Mouse (Mus musculus) brain, embryonic 18.5 days (tissue): ENCODE measurements around the gene Gata3.

ENCODE experiments used
- DNase-seq: peaks from one replicate; pipeline ENCODE4 v3.0.0-alpha.2; 2012; ENCODE audit warnings: low read depth, low spot score

Gene Gata3

DNA sequence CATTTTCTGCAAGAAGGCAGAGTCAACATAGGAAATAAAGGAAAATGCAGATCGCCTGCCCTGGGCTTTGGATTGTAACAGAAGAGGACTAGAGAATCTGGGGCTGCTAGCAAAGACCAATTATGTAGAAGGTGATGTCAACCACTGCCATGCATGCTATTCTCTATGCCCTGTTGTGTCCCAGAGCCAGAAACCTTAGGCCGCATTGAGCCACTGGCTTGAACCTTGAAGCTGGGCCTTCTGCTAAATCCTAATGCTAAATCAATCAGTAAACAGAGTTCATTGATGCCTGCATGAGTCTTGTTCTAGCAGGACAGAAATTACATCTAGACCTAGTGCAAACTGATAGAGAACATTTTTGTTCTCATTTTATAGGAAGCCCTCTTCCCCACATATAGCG, 3.8 kb downstream of the Gata3 start:
- DNase-seq, result no peak

DNA sequence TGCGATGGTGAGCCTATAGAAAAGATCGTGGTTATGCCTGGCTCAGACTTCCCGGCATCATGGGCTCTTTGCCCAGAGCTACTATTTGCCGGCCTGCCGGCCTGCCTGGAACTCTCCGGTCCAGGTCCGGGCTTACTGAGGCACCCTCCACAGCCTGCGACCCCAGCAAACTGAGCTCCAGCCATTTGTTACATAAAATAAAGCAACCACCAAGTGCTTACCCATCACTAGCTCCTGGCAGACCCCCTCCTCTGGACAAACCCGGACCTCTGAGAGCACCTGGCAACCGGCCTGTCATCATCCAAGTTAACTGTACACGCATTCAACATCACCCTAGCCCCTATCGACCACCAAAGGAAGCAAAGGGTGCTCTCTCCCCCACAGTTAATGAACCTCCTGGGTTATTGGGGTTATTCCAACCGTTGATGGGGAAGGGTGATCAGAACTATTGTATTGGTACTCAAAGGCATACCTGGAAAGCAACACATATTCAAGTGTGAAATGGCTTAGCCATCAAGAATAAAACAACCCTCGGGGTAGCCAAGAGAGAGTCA, 4.5 kb downstream of the Gata3 start:
- DNase-seq, result no peak

DNA sequence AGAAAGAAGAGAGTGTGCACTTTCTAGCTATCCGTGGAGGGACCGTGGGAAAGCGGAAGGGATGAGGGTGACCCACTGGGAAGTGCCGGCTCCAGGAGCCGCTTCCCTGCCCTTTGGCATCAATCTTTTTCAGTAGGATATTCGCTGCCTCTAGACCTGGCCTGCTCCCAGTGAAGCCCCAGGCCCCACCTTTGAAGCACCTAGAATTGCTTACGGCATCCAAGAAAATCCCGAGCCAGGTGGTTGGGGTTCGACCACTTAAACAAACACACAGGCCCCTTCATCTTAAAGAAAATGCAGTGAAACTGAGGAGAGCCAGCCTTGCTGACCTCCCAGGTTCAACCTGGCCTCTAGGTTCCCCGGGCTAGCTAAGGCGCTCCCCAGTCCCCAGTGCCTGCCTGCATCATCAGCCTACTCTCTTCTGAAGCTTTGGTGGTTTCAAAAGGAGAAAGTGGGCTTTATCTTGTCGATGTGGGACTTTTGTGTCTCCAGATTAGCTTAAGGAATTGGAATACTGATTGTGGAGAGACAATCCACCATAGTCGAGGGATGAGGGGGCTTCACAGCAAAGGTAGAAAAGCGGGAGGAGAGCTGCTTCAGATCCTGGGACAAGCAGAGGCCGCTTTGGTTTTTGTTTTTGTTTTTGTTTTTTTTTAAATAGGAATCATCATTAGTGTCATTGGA, 5.2 kb downstream of the Gata3 start:
- DNase-seq, result no peak

DNA sequence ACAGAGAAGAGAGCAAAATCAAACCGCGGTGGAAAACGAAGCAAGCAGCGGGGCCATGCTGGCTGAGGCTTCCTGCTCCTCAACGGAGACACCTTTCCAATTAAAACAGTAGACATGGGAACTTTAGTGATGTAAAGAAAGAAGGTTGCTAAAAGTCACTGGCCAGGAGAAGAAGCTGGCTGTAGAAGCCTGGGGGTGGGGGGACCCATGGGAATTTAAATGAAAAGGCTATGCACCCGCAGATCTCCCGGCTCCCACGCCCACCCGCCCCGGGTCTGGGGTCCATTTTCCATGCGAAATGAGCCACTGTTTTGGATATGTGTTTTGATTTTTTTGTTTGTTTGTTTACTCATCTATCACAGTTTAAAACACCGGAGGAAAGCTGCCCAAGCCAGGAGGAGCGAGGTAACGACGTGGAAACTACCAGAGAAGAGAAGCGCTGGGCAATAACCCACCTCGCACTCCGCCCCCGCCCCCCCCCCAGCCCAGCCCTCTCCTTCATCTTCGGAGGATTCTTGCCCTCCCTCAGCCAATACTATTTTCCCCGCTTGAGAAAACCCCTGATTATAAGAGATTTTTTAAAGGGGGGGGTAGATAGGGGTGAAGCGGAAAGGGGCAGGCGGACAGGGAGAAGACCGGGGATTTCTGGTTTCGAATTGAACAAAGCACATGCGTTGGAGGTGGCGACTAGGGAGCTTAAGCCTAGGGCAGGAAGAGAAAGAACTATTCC, 5.9 kb downstream of the Gata3 start:
- no peak for DNase-seq

DNA sequence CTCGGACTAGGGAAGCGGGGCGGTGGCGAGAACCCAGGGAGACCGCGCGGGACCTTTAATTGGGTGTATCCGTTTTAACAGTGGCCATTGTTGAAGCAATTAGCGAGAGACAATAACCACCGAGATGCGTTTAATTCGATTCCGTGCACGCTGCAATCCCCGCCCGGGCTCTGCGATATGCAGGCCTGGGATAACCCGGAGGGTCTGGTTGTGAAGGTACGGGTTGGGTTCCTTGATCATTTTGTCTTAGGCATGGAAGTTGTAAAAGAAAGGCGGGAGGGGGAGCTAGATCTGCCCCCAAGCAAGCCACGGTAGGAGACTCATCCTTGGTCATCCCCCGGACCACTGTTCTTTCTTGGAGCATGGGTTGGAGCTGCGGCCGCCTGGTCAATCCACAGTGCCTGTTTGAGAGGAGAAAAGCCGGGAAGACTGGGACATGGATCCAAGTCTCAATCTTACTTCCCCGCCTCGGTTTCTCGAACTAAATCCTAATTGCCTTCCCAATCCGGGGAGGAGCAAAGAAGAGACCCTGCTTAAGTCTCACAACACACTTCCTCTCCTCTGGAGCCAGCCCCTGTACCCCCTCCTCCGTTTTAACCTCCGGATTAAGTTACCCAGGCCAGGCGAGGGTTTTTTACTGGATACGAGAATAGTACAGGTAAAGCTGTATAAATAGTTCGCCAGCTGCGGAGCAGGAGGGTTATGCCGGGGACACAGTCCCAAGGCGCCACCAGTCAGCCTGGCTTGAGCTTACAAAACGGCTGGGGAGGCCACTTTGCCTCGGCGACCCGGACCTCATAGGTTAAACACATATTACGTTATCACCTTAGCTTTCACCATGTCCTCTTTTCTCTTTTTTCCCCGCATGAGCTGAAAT, 6.7 kb downstream of the Gata3 start:
- DNase-seq, result no peak

DNA sequence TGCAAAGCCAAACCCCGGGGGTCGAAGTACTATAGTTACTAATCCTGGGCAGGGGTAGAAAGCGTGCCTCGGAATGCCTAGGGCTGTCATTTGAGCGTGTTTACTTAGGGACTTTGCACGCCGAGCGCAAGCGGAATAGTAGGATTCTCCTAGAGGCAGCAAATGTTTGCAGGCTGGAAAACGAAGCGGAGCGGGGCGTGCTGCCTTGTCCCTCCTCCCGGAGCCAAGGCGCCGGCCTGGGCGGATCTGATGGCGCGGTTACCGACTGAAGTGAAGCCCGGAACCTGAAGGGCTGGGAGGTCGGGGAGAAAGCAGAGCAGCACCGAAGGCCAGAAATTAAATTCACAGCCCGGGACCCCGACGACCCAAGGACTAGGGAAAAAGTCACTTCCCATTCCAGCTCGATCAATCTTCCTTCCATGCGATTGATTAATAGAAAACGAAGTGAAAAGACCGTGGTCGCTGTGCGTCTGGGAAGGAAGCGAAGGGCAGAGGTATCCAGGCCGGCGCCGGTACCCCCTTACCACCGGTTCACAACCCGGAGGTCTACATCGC, 7.4 kb downstream of the Gata3 start:
- no peak for DNase-seq

DNA sequence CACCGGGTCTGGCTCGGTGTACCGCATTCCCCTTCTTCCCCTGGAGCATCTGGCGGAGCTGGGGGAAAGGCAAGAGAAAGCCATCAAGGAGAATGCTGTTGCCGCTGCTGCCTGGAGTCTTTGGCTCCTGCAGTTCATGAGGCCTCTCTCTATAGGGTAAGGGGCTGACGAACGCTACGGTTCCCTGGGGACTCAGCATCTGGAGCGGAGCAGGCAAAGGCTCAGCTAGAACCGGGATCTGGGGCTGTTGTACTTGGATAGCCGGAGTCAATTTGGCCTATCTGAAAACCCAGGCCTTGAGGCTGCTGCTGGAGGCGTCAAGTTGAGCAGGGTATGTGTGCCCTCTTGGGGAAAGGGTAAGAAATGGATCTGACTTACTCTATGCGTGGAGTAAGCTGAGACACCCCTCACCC, 8.2 kb downstream of the Gata3 start:
- DNase-seq, result no peak

DNA sequence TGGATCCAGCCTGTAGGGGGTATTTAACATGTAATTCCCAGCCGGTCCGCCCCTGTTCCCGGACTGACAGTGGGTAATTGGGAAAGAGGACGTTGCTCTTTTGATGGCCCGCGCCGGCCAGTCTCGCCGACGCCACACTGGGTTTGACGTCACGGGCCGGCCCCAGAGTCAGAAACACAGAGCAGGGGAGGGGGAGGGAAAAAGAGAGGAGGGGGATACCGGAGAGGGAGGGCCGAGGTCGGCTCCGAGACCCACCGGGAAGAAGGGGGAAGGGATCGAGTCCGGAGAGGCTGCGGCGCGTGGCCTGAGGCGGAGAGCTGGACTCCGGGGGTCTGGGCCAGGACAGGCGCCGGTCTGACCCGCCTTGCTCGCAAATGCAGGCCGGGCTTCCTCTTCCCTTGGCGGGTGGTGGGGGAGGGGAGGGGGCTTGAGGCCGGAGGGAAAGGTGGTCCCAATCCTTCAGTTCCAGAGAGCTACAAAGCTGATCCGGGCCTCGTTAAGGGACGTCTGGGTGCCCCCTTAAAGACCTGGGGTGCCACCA, 8.7 kb downstream of the Gata3 start, which contains the start of gene 4930412O13Rik:
Gene 4930412O13Rik, plus strand, starts transcription at position 202 of the 541 bp plus-strand sequence.
- no peak for DNase-seq

DNA sequence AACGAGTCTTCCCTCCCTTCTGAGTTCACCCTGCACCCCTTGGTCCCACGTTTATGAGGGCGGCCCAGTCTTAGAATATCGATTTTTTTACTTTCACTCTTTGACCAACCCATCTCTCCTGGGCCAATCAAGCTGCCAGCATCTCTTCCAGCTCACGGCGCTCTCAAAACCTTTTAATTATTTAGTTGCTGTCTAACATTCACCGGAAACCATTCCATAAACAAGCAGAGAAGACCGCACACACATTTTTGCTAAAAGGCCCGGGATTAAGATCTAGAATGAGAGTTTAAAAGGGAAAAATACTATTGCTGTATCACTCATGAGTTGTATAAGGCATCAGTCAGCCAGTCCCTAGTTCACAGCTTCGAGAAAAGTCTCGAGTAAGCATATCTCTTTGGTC, 9.6 kb downstream of the Gata3 start:
- DNase-seq, result no peak

DNA sequence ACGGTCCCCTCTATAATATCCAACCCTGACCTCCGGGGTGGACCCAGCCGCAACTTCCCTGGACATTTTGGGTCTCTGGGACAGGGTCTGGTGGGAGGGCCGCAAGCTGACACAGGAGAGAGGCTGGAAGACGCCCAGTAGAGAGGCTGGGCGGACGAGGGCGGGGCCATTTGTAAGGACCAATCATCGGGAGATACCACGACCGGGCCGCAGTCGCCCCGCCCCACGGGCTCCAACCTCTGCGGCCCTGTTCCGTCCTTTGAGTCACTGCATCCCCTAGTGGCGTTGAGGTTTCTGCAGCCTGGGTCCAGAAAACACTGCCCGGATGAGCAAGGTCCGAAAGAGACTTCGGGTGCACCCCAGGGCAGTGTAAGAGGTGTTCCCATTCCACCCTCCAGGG, 10.3 kb downstream of the Gata3 start:
- DNase-seq, result no peak

DNA sequence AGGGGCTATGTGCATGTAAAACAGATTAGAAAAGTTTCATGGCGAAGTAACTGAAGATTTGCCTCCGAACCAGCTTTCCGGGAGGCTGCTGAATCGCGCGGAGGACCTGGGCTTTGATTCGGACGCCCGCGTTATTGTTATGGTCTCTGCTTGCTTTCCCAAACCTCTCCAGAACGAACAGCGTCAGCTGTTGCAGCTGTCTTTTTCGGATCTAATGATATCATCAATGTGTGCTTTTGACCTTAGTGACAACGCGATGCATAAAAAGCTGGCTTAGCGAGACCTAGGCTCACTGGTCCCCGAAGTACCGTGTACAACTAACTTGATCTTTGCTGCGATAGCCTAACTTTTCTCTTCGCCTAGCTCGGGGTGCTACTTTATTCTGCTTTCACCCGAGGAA, 10.7 kb downstream of the Gata3 start:
- no peak for DNase-seq

DNA sequence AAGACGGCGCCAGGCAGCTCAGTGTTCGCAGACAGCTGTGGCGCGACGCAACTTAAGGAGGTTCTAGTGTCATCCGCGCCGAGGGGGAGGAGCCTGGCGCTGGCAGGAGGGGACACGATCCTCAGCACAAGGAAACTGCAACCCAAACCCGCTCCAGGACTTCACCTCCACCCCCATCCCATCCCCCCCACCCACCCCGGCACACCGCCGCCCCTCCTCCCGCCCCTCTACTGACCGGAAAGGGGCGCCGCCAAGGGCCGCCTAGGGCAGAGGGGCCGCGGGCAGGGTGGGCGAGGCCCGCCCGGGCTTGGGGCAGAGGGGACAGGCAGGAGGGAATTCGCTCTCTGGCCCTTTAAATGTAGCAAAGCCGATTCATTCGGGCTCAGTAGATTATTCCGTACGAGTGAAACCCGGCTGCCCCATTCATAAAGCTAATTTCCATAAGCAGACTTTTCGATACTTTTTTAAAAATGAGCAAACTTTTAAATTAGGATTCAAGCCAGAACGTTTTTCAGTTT, 11.2 kb downstream of the Gata3 start:
- no peak for DNase-seq

DNA sequence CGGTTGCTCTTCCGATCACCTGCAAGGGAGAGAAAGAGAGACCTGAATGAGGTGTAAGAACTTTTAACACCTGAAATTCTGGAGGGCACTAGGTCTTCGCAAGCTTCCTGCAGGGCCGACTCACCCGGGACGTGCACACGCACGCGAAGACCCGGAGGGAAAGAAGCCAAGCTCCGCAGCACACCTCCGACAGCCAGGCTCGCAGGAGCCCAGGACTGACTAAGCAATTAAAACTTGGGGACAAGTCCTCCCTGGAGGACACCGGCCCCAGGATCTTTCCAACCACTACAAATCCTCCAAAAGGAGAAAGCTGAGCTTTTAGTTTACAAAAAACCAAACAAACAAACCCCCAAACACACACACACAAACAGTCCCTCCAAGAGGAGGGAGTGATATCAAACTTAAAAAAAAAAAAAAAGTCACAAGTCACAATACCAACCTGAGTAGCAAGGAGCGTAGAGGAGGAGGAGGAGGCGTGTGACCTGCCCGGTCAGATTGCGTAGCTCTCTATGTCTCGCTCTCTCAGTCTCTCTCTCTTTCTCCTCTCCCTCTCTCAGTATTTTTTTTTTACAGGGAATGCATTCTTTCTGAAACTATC, 11.8 kb downstream of the Gata3 start:
- no peak for DNase-seq

DNA sequence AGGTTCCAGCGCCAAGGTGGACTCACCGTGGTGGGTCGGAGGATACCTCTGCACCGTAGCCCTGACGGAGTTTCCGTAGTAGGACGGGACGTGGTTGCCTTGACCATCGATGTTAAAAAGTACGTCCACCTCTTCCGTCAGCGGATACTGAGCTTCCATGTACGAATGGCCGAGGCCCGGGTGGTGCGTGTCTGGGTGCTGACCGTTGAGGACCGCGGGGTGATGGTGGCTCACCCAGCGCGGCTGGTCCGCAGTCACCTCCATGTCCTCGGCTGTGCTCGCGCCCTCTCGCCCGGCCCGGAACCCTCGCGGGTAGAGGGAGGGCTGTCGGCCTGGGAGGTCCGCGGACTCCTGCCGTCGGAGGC, 12.5 kb downstream of the Gata3 start:
- DNase-seq, result no peak

DNA sequence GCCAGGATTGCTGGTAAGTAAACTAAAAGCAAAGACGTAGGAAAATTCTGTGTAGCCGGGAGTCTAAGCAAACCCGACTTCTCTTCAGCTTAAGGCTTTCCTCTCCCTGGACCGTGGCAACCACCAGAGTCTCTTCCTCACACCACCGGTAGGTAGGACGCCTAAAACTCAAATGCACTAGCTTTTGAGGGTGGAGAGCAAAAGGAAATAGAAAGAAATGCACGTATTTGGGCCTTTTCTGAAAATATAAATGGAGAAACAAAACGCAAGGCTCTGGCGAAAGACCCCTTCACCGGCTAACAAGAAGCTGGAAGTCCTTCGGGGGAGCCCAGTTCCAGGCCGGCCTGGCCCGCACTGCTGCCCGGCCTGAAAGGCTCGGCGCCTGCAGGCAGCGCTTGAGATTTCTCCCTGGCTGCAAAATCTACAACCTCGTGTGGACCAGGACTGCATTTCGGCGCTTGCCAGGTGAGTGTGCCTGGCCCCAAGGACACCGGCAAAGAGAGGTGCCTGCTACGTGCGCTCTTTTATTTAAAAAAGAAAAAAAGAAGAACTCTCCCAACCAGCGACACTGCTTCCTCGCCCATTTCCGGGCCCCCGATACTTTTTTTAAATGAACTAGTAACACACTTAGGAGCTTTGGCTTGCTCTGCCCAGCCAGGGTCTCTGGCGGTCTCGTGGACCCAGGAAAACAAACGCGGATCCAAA, 13.1 kb downstream of the Gata3 start:
- no peak for DNase-seq

DNA sequence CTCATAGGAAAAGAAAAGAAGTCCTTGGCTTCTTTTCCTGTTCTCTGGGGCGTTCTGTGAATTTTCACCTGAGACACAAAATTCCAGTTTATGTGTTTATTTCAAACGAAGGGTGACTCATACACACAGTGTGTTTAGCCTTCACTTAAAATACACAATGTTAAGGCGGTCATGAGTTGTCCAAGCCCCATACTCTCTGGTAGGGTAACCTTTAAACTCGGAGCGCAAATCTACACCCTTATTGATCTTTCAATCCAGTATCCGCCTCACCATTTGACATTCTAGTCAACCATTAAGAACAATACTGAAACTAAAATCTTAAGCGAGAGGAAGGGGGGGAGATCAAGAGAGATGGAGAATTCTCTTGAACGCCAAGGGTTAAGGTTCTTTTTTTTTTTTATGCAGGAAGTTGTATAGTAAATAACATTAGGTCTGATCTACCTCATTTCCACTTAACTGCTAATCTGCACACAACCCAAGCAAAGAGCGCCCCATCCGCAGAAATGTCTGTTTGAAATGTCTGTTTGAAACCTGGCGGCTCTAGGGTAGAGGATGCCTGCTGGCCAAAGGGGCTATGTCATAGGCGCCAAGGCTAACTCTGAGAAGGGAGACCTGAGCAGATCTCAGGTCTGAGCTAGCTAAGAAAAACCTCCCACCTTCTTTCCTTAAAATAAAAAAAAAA, 14.0 kb downstream of the Gata3 start:
- DNase-seq, result no peak

DNA sequence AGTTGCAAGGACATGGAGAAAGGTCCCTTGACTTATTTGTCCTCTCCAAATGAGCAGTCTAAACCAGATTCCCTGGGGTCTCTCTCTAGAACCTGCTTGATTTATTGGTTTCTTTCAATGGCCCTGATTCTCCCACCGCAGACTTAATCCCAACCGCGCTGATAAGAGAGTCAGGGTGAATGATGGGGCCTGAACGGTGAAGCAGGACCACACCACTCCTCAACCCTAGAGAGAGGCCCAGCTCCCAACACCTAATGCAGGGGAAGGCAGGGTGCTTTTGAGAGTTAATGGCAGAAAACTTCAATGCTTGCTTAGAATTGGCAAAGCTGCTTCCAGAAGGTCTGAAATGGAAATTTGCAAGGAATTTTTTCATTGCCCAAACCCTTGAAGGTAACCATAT, 14.6 kb downstream of the Gata3 start:
- DNase-seq, result no peak

DNA sequence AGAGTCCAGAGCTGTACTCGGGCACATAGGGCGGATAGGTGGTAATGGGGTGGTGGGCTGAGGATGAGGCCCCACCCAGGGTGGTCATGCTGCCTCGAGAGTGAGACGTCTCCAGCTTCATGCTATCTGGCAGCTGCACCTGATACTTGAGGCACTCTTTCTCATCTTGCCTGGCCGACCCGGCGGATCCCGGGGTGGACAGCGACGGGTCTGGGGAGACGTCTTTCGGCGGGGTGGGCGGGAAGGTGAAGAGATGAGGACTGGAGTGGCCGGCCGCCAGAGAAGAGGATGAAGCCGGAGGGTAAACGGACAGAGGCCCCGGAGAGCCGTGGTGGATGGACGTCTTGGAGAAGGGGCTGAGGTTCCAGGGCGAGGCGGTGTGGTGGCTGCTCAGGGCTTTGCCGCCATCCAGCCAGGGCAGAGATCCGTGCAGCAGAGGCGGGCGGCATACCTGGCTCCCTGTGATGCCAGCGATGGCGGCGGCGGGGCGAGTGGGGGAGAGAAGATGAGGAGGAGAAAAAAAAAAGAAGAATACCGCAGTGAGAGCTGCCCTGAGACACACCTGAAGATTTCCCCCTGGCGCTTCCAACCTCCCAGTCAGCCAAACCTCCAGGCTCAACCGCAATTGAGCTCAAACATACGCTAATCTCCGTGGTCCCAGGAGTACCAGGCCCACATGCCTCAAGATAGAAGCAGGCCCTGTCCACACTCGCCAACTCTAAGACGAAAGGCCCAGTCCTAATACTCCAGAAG, 15.2 kb downstream of the Gata3 start:
- DNase-seq, result no peak

DNA sequence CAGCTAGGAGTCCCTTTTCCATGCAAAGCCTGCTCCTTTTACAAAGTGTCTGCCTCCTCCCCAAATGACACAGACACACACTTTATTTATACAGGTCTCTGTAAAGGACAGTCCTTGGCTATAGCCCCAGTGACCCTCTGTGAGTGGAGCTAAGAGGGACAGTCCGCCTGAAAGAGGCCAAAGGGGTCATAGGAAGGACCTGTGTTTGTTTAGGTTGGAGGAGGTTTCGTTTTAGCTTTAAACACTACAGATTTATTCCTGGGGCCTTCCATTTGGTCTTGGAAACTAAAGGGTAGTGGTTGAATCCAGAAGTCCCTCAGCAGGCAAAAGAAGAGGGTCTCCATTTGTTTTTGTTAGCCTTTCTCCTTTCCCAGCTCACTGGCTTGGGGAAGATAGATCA, 16.1 kb downstream of the Gata3 start:
- DNase-seq, result no peak
